Mouse (Mus musculus) olfactory bulb, adult 2 months (tissue): ENCODE measurements around the gene Snrk.
"Not testable (repeated sequence)": the region's sequence is repeated elsewhere in the genome, so short reads cannot be mapped to it uniquely, and the experiment has no call there.

Experiments
- CTCF ChIP-seq: fragments of 200-500 bp; IDR thresholded peaks from 2 replicates; pipeline ENCODE4 v1.5.1; 2012; ENCODE audit warnings: low read depth, mild to moderate bottlenecking, low read length, moderate library complexity; ENCODE audit not compliant: insufficient read depth
- POLR2A ChIP-seq: fragments of 200-500 bp; IDR thresholded peaks from 2 replicates; pipeline ENCODE4 v1.6.1; 2012; ENCODE audit warnings: mild to moderate bottlenecking, low read depth, low read length, moderate library complexity; ENCODE audit not compliant: insufficient read depth

DNA sequence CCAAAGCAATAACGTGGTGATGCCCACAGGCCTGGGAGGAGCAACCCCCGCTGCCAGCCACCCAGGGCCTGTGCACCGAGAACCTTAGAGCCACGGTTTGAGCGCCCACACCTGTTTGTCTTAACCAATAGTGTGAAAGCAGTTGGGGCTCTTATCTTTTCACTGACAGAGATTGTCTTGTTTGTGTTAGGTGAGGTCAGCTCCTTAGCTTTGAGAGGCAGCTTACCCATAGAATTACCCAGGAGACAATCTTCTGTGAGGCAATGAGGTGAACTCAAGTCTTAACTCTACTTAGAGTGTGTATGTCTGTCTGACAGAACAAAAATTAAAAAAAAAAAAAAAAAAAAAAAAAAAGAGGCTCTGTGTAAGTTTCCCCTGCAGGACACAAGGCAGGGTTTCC lies 50.7 kb downstream of the Snrk start:
- TF ChIP-seq CTCF, POLR2A: not testable (repeated sequence)
